21 mouse cellular contexts compared by ENCODE assay signal in genomic region chr5:118259636-118260035, GRCm38 (mm10). TPM values are rescaled to one million over a fixed set of nuclear protein-coding genes. Genes with fewer than 3 reads are reported as not detected.
DNase-seq lines count a peak whose midpoint lies in the region; ATAC-seq and TF ChIP-seq lines count a peak whose summit lies in the region.
"Had no signal": no experiment of that assay in that cellular context is flagged by ENCODE, and none has a peak within 500 bp of the region (broad histone marks: within the 10 kb centered on the region; RNA-seq: fewer than 3 reads in every experiment).

No protein-coding gene starts in this region.

- H3K4me3 ChIP-seq in heart, embryonic 13.5 days, result no peak overlapping the region
- H3K4me3 ChIP-seq in MEL (ENCODE audit: control insufficient read depth in 1 of 2, insufficient read depth in 1 of 2, low read depth in 2 of 2, low read length in 2 of 2), result no peak overlapping the region
- H3K4me3 ChIP-seq: forebrain, embryonic 10.5 days; hindbrain, embryonic 15.5 days; intestine, embryonic 15.5 days; limb, embryonic 12.5 days; liver, embryonic 12.5 days; midbrain, embryonic 12.5 days had no signal

- WGBS in heart, embryonic 13.5 days, result 63% methylated on average over 6 of the region's 6 CpGs

- no peak for DNase-seq in heart, adult 18-20 months
- DNase-seq in MEL (ENCODE audit: low read depth, low spot score), result peak; percentile 29
- peak; percentile 42 for DNase-seq in lung, postnatal 25 days (ENCODE audit: low spot score)
- no peak for DNase-seq in right cerebral cortex, postnatal 10 days (ENCODE audit: low spot score in 2 of 2)
- DNase-seq in embryo, embryonic 10 days (ENCODE audit: low spot score), result no peak
- DNase-seq: kidney, adult 8-10 months; kidney, postnatal 10 days; right cerebral cortex, postnatal 14 days had no signal

- no peaks in the 10 kb centered on the region for H3K79me2 ChIP-seq in MEL (ENCODE audit: control insufficient read depth, insufficient read depth, low read length, poor library complexity)

- H3K36me3 ChIP-seq in heart, embryonic 13.5 days, result peaks cover 76% of the 10 kb centered on the region
- no peaks in the 10 kb centered on the region; a peak in 1 of 4 replicates for H3K36me3 ChIP-seq in MEL (ENCODE audit: control insufficient read depth in 1 of 2, insufficient read depth in 2 of 2, low read length in 2 of 2)

- no peak for TF ChIP-seq CTCF in MEL (IDR thresholded peaks at IDR 0.05 in 2 of 3, conservative IDR thresholded peaks at IDR 0.05 in 1 of 3; ENCODE audit: control insufficient read depth in 1 of 3, insufficient read depth in 1 of 3, low read depth in 2 of 3, low read length in 3 of 3, poor library complexity in 1 of 3, severe bottlenecking in 1 of 3)

- H3K4me2 ChIP-seq in heart, embryonic 13.5 days, result no peak overlapping the region
- H3K4me2 ChIP-seq: heart, embryonic 11.5 days; hindbrain, embryonic 15.5 days; intestine, embryonic 15.5 days; limb, embryonic 12.5 days; liver, embryonic 12.5 days; midbrain, embryonic 12.5 days had no signal

- H3K9me3 ChIP-seq in heart, embryonic 13.5 days, result no peaks in the 10 kb centered on the region
- H3K9me3 ChIP-seq in MEL (replicated peaks; ENCODE audit: insufficient read depth, low read length), result no peaks in the 10 kb centered on the region
- H3K9me3 ChIP-seq: forebrain, embryonic 10.5 days; G1E; hindbrain, embryonic 15.5 days; intestine, embryonic 15.5 days; limb, embryonic 12.5 days; liver, embryonic 12.5 days; midbrain, embryonic 12.5 days had no signal

- 0 out of 4 replicates have a peak, but pooled peaks of 1 of the 2 experiments have one; percentile 18 for TF ChIP-seq EP300 in MEL (IDR thresholded peaks at IDR 0.05; ENCODE audit: low read depth in 1 of 2, low read length in 2 of 2)

- H3K4me1 ChIP-seq in heart, embryonic 13.5 days, result peaks cover 13% of the 10 kb centered on the region
- H3K4me1 ChIP-seq in MEL (ENCODE audit: control insufficient read depth in 1 of 2, insufficient read depth in 2 of 2, low read length in 2 of 2), result no peaks in the 10 kb centered on the region
- H3K4me1 ChIP-seq: intestine, embryonic 15.5 days; limb, embryonic 12.5 days had no signal

- 0 out of 2 replicates have a peak, but pooled peaks have one; percentile 14 for ATAC-seq in heart, embryonic 13.5 days (ENCODE audit: extremely low read depth, insufficient number of reproducible peaks, low FRiP score, low TSS enrichment)
- peak; percentile 24 for ATAC-seq in granulocyte monocyte progenitor cell, adult 5-6 weeks (replicated peaks; ENCODE audit: poor library complexity, severe bottlenecking)
- ATAC-seq in cerebellum, adult (ENCODE audit: insufficient number of reproducible peaks, low FRiP score, low TSS enrichment), result no peak
- ATAC-seq: intestine, embryonic 15.5 days; liver, embryonic 12.5 days had no signal

- TF ChIP-seq POLR2A in MEL (IDR thresholded peaks at IDR 0.05; ENCODE audit: control insufficient read depth in 1 of 2, insufficient read depth in 1 of 2, low read depth in 1 of 2, low read length in 2 of 2, poor library complexity in 1 of 2), result no peak

- H3K27ac ChIP-seq in heart, embryonic 13.5 days (replicated peaks), result 0 out of 2 replicates have a peak overlapping the region, but pooled peaks have one; percentile 24
- no peak overlapping the region for H3K27ac ChIP-seq in MEL (ENCODE audit: control insufficient read depth, low read depth, low read length)
- H3K27ac ChIP-seq: forebrain, embryonic 10.5 days; intestine, embryonic 15.5 days; limb, embryonic 12.5 days; liver, embryonic 12.5 days; macrophage had no signal

- no peaks in the 10 kb centered on the region for H3K27me3 ChIP-seq in heart, embryonic 13.5 days (replicated peaks)
- H3K27me3 ChIP-seq in MEL (ENCODE audit: control insufficient read depth in 1 of 2, insufficient read depth in 2 of 2, low read length in 2 of 2), result no peaks in the 10 kb centered on the region
- H3K27me3 ChIP-seq: CH12.LX; hindbrain, embryonic 15.5 days; intestine, embryonic 15.5 days; limb, embryonic 12.5 days; liver, embryonic 12.5 days; midbrain, embryonic 12.5 days had no signal

- TF ChIP-seq RAD21 in MEL (IDR thresholded peaks at IDR 0.05; ENCODE audit: low read depth, low read length), result no peak

- no peak overlapping the region for H3K9ac ChIP-seq in heart, embryonic 13.5 days
- no peak overlapping the region for H3K9ac ChIP-seq in MEL (ENCODE audit: control insufficient read depth, low read depth, low read length, poor library complexity, severe bottlenecking)
- H3K9ac ChIP-seq: hindbrain, embryonic 15.5 days; intestine, embryonic 15.5 days; limb, embryonic 12.5 days; liver, embryonic 12.5 days; midbrain, embryonic 12.5 days had no signal

TF ChIP-seq in MEL, 35 proteins besides CTCF, POLR2A, EP300 and RAD21:
- TF ChIP-seq JUND (IDR thresholded peaks at IDR 0.05; ENCODE audit: low read depth, low read length) (no peak), ELF1 (IDR thresholded peaks at IDR 0.05; ENCODE audit: low read depth, low read length) (no peak)

RNA-seq across cellular contexts. Expression of gene 2410131K14Rik, which starts 14.6 kb away (rescaled TPM):
- polyA plus RNA-seq in heart, embryonic 13.5 days (2015; fragmentation: Nextera tagmentation; extraction: Ambion mirVana), result 6.1 and 6.5 TPM in 2 replicates
- 1 to 10 TPM; 8.5 to 9.2 TPM for total RNA-seq in heart, adult 18-20 months (2021)
- 4.0 TPM in 2 replicates for total RNA-seq in MEL (2012; rRNA removed)
- 1 to 10 TPM in 1 of 2 experiments, not detected in 1; 4.3 TPM for polyA plus RNA-seq in MEL (2012; ENCODE audit: insufficient read depth in 1 of 2, insufficient read length in 2 of 2, low read depth in 1 of 2, low replicate concordance in 2 of 2, missing spikeins in 1 of 2)
- 1.0 and 2.3 TPM in 2 replicates for total RNA-seq in granulocyte monocyte progenitor cell, adult 5-6 weeks (2014; fragmentation: Nextera tagmentation)
- 1.5 and 1.6 TPM in 2 replicates for total RNA-seq in granulocyte monocyte progenitor cell, adult 5-6 weeks (2017)

RNA-seq across cellular contexts. Expression of gene Rnft2, which starts 14.7 kb away (rescaled TPM):
- 0.92 and 2.2 TPM in 2 replicates for polyA plus RNA-seq in heart, embryonic 13.5 days (2015; fragmentation: Nextera tagmentation; extraction: Ambion mirVana)
- 1 to 10 TPM; 1.3 to 2.2 TPM for total RNA-seq in heart, adult 18-20 months (2021)
- 0.29 and 0.42 TPM in 2 replicates for total RNA-seq in MEL (2012; rRNA removed)
- polyA plus RNA-seq in MEL (2012; ENCODE audit: insufficient read depth in 1 of 2, insufficient read length in 2 of 2, low read depth in 1 of 2, low replicate concordance in 2 of 2, missing spikeins in 1 of 2), result under 1 TPM in 1 of 2 experiments, not detected in 1; 0.71 TPM
- total RNA-seq in granulocyte monocyte progenitor cell, adult 5-6 weeks (2014; fragmentation: Nextera tagmentation), result not detected in 2 replicates
- total RNA-seq in granulocyte monocyte progenitor cell, adult 5-6 weeks (2017), result not detected in 2 replicates

Comparison
In these comparisons a context has a peak if more than half of its experiments do, and no peak if none do; other contexts are left out.
1. DNase-seq: peak in MEL (single experiment) and lung, postnatal 25 days (single experiment); none in heart, adult 18-20 months (0 of 2), right cerebral cortex, postnatal 10 days (0 of 2) and embryo, embryonic 10 days (single experiment).